Mouse (Mus musculus) granulocyte monocyte progenitor cell, adult 5-6 weeks (primary cell): ENCODE data around the gene Arsj. TPM values are rescaled to one million over a fixed set of nuclear protein-coding genes. Genes with fewer than 3 reads are reported as not detected.

Source experiments
- ATAC-seq: replicated peaks from 2 replicates; pipeline ENCODE4 v1.8.0; 2016; ENCODE audit warnings: mild to moderate bottlenecking, moderate TSS enrichment, inconsistent platforms; ENCODE audit not compliant: poor library complexity, severe bottlenecking
- total RNA-seq, 2 experiments: library from RNA; stranded (forward) in 1 of 2; stranded (reverse) in 1 of 2; fragments of 200-712, 200-1000 nt in 1 of 2; fragments of >200 nt in 1 of 2; fragmentation: Nextera tagmentation in 1 of 2; gene quantifications; 2 replicates each; pipeline ENCODE4 v1.2.3; 2014 to 2017

Arsj gene
- total RNA-seq, 2 experiments from 2014 or later: not detected

DNA sequence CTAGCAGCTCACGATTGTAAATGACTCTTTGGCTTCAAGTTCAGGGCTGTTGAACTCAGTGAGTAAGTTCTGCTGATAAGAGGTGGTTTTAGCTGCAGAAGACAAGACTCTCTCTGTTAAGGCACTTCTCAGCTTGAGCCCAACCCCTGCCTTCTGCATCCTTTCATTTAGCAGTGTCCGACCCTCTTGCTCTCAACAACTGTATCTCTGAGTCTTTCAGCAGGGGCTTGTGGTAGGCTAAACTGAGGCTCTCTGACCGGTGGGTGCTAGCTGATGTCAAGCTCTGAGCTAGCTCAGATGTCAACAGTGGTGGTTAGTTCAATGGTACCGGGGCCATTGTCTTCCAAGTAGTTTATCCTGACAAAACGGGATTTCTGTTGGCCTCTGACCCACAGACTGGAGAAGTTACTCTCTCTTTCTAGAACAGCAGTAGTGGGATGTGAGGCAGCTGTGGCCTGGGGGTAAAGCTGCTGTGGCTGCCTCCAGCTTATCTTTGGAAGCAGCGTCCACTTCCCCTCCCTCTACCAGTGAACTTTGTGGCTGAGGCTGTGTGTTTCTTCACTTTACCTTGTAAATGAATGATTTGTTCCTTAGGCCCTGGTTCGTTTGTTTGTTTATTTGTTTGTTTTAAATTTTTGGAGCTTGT is 34.6 kb downstream of the Arsj start:
- no peak for ATAC-seq

DNA sequence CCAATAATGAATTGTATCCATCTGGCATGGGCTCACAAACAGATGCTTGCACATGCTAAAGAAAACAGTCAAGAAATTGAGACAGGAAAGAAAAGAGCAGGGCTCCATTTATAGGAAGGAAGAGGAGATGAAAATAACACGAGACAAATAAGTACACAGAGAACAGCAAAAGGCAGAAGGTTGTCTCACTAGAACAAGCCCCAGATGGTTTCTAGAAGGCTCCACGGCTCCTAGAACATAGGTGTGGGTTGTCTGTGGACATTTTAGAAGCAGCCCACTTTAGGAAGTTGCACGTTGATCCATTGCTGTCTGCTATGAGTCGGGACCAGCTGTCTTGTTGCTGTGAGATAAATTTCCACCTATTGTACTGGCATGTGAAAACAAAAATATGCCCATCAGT is 37.2 kb downstream of the Arsj start:
- no peak for ATAC-seq

DNA sequence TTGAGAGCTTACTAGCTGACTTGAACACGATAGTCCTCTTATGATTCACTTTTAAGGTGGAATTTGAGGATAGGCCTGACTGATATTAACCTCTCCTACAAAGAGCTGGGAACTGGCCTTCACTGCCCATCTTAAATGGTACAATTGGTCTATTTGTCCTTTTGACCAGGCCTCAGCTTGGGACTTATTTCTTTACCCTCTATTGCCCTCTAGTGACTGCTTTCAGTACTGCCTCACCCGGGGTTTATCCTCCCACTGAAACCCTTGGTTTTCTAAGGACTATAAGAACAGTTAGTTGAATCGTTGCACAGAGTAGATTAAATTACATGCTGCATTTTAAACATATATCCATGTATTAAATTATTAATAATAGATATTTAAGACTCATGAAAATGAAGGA is 39.4 kb downstream of the Arsj start:
- peak; percentile 85 for ATAC-seq

DNA sequence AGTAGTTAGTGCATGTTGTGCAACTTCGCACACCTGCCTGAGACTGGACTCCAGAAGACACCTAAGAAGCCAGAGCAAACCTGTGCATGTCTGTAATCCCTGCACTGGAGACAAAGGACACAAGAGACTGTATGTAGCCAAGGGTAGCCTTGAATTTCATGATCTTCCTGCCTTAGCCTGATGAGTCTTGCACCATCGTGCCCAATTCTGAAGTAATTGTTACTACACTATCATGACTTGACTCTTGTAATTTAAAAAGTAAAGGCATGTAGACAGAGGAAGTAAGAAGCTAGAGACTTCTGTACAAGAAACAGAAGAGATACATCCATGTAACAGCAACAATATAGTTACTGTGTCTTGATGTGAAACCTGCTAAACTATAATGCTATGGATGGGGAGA is 40.7 kb downstream of the Arsj start:
- ATAC-seq: peak; percentile 70

DNA sequence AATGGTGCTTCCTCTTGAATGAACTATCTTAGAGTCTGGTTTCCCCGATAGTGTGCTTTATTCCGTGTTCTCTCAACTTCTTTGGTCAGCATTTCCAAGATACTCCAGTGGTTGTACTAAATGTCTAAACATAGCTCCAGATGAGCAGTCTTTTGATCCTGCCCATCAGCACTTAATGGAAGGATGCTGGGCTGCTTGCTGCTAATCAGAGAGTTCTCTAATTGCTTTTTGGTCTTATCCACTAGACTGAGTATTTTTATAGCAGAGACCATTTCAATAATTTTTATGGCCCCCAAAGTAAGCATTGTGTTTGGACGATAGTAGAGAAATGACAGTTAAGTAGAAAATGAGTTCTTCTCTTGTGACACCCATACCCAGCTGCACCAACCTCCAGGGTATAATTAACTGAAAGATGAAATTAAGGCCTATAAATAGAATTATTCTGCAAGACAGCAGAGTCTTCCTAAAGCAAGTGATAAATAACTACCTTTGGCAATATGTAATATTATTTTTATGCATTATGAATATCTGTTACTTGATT is 67.1 kb downstream of the Arsj start:
- no peak for ATAC-seq

DNA sequence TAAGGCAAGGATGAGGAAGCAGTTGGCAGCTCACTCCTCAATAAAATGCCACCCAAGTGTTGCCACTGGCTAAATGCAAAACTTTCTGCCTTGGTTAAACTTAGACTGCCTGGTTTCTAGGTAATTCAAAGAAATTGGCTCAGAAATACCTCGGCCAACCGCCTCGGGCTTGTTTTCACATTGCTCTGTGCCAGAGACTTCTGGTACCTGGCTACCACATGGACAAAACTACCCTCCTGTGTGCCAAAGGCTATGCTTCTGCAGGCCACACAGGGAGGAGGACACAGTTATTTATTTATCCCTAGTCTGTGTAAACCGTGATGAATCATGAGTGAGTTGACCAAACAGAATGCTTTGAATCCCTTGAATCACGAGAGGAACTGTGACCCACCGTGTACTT is 75.8 kb downstream of the Arsj start:
- ATAC-seq: no peak

DNA sequence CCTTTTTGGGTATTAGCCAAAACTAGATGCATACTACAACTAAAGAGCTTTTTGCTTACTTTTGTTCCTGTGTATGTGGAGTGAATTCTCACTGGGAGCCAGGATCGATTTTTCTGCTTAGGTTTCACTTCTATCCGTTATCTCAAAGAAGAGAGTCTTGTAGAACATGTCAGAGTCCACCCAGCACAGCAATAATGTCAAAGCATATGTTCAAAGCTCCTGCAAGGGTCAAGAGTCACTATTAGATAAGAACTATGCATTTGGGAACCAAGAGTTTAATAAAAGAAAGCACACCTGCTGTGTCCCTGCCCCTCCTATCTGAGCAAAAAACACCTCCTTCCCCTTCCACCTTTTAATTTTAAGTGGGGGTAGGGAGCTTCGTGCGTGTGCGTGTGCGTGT is 85.6 kb downstream of the Arsj start:
- ATAC-seq: no peak

DNA sequence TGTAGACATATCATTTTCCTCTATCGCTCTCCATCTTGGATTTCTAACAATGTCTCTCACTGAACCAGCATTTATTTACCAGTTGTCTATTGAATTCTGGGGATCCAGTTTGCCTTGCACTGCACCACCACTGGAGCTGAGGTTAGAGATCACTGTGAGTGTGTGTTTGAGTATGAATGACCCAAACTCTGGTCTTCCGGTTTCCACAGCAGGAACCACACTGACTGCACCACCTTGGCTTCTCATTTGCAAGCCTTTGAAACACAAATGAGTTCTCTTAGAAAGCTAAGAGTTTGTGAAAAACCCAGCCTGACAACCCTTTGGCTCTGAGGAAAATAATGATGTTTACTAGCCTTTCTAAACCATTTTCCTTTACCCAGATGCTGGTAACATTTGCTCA is 86.0 kb downstream of the Arsj start:
- ATAC-seq: no peak

DNA sequence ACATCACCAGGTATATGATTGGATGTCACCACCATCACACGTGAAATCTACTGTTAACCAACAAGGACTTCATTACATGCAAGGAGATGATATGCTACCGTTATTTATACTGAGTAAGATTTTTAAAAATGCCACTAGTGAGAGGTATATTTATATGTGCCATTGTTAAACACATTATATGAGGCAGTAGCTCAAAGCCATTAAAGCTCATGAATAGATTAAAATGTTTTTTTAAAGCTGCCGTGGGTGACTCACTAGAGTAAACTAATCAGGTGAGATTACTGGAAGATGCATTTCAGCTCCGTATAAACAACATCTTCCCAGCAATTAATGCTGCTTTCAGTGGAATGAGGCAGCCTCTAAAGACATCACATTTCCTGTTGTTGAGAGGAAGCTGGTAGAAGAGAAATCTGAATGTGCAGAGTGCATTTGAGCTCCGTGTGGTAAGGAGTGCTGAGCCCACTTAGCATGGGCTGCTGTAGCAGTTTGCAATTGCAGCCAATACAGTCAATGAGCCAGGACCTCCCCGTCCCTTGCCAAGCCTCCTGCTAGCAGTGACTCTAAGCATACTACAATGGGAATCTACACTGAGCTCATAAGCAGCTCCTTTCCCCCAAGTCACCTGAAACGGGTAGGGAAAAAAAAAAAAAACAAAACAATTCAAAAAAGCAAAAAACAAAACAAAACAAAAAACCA is 92.5 kb downstream of the Arsj start:
- ATAC-seq: no peak

DNA sequence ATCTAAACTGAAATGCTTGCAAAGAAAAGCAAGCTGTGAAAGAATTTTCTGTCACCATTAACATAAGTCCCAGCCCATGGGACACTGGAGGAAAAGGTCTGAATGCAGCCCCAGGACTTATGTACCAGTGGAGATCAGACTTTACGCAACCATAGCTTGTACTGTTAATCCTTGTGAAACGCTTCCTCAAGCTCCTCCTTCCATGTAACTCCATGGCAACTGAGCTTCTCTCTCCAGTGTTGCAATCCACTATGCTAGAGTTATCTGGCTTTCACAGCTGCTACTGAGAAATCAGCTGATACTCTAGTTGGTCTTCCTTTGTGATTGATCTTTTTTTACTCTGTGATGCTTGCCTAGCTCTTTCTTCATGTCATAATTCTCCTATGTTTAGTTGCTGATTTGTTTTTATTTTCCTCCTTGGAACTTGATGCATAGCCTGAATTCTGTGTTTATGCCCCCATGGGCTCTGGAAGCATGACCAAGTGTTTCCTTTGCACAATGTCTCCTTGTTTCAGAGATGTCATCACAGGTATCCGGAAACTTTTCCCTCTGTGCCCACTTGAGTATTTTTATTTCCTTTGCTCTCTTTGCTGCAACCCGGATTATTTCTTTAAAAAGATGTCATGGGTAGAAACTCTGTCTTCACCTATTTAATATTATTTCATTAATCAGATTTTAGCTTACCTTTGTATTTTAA is 99.8 kb downstream of the Arsj start:
- peak; percentile 100 for ATAC-seq

DNA sequence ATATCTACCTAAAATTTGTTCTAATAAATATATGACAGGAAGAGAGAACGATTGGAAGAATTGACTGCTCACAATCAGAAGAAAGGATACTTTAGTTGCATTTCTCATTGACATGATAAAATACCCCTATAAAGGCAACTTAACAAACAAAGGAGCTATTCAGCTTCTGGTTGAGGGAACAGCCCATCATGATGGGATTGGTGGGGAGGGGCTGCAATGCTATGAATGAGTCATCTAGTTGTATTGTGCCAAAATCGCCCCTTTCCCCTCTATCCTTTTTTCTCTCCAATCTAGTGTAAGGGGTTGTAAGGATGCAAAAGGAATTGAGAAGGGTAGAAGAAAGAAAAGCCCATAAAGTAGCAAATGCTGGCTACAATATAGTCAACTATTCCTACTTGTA is 100.8 kb downstream of the Arsj start:
- no peak for ATAC-seq

Other genes starting within 250 kb of the Arsj start
- gene Camk2d, start 232.6 kb downstream of the Arsj start, total RNA-seq (2014; fragmentation: Nextera tagmentation): 11.8 and 14.5 TPM in 2 replicates
- gene Camk2d, start 232.6 kb downstream of the Arsj start, total RNA-seq (2017): 8.6 and 14.9 TPM in 2 replicates